Mouse (Mus musculus): ENCODE results near the gene Pnisr. TPM values are rescaled to one million over a fixed set of nuclear protein-coding genes. Genes with fewer than 3 reads are reported as not detected.

Gene Pnisr
- total RNA-seq, 2 experiments from 2014 or later = 158 to 190 TPM

Other genes starting within 250 kb of the Pnisr start
- gene Prdm13, start 161.6 kb upstream of the Pnisr start, total RNA-seq (2021) = not detected
- 10 to 100 TPM; 38.1 to 40.6 TPM for gene Ccnc, start 119.9 kb upstream of the Pnisr start, total RNA-seq (2021)
- gene Usp45, start 80.4 kb upstream of the Pnisr start, total RNA-seq (2021) = 10 to 100 TPM; 49.8 to 50.9 TPM
- 10 to 100 TPM; 21.0 to 21.3 TPM for gene Tstd3, start 80.4 kb upstream of the Pnisr start, total RNA-seq (2021)
- 10 to 100 TPM; 10.4 to 13.3 TPM for gene Coq3, start 32.1 kb downstream of the Pnisr start, total RNA-seq (2021)
- gene Faxc, start 83.7 kb downstream of the Pnisr start, total RNA-seq (2021) = 10 to 100 TPM; 71.4 to 74.6 TPM

All from left cerebral cortex, postnatal 25 days (tissue).